Mouse (Mus musculus) urinary bladder, postnatal 10 days (tissue): ENCODE data around the gene Rpl38.

Experiments
- DNase-seq: peaks from one replicate; pipeline ENCODE4 v3.0.0; 2022; ENCODE audit warnings: low spot score

The Rpl38 gene

GRCm38 (mm10) chr11:114668301-114668710, at the start of gene Rpl38:
Rpl38 (plus strand) TSS chr11:114668524.
- DNase-seq = peak; percentile 67

GRCm38 (mm10) chr11:114618697-114619417, 49.5 kb upstream of the Rpl38 start:
- DNase-seq = no peak

- DNase-seq = no peak
These were observed 42.1 kb upstream of the Rpl38 start for GRCm38 (mm10) chr11:114626071-114626690.

GRCm38 (mm10) chr11:114627036-114627435, 41.3 kb upstream of the Rpl38 start:
- no peak for DNase-seq

DNA sequence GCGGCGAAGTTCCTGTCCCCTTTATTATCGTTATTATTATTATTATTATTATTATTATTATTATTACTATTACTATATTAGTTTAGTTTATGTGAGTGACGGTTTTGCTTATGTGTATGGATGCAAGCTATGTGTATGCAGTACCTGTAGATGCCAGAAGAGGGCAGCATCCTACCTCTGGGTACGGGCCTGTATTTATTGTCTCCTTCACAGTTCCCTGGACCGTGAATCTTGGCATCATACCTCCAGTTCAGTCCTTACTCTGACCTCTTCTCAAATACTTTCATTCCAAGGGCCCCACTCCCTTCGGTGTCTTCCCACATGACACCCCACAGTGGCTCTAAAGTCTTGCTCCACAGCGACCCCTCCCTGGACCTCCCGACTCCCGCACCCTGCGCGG, 40.3 kb upstream of the Rpl38 start:
- DNase-seq = no peak

- DNase-seq = no peak
These were observed 38.3 kb upstream of the Rpl38 start for GRCm38 (mm10) chr11:114630044-114630443.

DNA sequence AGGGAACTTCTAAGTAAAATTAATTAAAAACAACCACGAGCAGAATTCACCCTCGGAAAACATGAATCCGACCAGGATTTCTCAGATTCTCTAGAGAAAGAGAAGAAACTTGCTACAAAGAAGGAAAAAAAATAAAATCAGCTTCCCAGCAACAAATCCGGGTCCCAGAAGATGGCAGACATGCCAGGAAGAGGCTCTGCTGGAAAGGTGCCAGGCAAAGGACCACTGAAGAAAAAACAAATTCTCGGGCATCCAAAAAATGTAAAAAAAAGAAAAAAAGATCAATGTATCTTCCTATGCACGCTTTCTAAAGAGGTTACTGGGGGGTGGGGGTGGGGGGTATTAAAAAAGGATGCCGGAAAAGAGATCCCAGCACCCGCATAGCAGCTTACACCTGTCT, 36.1 kb upstream of the Rpl38 start:
- DNase-seq = no peak

DNA sequence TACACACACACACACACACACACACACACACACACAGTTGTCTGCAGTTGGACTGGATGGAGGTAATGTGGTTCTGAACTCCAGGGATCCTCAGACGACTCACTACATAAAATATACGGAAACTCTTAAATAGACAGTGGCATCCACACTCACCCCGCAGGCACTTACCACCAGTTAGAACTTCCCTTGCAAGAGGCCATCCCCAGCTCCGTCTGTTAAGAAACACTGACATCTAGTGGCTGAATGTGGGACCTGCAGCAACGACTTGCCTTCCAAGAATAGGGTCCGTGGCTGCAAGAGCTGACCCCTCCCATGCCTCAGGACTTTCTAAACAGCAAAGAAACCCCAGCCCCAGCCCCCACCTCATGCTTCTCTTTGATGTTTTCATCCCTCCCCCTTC, 32.0 kb upstream of the Rpl38 start:
- peak; percentile 32 for DNase-seq

DNA sequence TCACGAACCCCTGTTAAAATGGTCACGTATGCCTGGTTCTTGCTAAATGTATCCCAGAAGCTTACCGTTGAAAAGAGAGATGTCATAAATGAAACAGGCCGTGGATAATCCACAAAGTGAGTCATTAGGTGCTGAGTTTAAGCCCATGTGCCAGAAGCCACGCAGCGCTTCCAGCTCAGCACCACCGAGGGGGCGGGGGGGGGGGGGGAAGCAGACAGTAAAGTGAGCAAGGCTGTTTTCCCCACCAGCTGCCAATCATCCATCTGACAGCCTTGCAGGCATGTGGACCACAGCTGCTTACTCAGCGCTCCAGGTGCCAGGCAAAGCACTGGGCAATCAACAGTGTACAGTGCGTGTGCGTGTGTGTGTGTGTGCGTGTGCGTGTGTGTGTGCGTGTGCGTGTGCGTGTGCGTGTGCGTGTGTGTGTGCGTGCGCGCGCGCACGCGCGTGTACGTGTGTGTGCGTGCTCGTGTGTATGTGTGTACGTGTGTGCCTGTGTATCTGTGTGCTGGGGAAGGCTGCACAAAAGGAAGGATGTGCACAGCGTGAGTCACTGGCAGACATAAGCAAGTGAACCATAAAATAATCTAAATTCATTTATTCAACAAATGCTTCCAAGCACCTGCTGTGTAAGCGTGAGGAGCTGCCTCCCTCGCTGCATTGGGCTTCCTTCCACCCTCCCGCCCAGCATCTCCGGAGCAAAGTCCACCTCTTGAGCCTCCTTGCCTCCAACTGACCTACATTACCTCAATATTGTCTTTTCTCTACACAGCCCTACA, 31.4 kb upstream of the Rpl38 start:
- DNase-seq = no peak

- no peak for DNase-seq
These were observed 29.6 kb upstream of the Rpl38 start for GRCm38 (mm10) chr11:114638647-114639290.

- DNase-seq = no peak
These were observed 28.6 kb upstream of the Rpl38 start for GRCm38 (mm10) chr11:114639681-114640103.

- DNase-seq = no peak
These were observed 27.7 kb upstream of the Rpl38 start for GRCm38 (mm10) chr11:114640658-114641057.

DNA sequence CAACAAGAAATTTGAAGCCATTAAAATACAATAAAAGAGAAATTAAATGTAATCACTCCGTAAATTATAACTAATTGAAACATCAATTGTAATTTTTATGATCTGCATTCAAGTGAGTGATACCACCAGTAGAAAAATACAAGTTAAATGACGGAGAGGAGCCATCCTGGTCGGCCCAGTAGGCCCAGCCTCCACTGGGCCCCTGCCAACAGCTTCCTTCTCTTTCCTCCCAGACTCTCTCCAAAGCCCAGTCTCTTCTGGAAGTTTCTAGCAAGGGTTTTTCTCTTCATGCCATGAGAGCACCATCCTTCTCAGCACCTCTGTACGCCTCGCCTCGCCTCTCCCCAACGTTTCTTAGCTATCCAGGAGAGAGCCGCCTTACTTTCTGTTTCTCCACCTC, 27.2 kb upstream of the Rpl38 start:
- DNase-seq = no peak

GRCm38 (mm10) chr11:114642184-114642583, 26.1 kb upstream of the Rpl38 start:
- DNase-seq = no peak

GRCm38 (mm10) chr11:114642926-114643325, 25.4 kb upstream of the Rpl38 start:
- no peak for DNase-seq

DNA sequence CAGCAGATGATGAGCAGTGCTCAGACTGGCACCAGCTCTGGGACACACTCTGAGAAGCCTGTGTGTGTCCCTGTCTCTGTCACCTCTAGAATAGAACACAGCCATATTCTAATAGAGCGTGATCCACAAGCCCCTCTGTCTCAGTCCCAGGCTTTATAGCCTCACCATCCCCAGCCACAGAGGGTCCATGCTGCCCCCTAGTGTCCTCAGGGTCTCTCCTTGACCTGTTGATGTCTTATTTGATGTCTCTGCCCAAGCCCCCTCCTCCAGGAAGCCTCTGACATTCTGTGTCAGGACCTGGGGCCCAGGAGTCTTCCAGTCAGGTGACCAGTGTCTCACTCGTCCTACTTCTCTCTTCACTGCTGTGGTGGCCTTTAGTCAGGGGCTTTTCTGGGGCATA, 24.2 kb upstream of the Rpl38 start:
- DNase-seq = no peak

DNA sequence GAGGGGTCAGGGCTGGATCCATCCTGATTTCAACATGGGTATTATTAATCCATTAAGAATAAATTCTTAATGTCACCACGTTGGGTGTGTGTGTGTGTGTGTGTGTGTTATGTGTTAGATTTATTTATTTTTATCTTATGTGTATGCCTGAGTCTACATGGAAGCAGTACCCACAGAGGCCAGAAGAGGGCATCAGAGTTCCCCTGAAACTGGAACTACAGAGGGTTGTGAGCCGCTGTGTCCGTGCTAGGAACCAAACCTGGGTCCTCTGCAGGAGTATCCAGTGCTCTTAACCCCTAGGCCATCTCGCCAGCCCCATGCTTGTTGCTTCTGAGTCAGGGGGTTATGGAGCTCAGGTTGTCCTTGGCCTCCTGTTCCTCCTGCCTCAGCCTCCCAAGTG, 18.8 kb upstream of the Rpl38 start:
- no peak for DNase-seq

- no peak for DNase-seq
These were observed 15.8 kb upstream of the Rpl38 start for GRCm38 (mm10) chr11:114652531-114652930.

DNA sequence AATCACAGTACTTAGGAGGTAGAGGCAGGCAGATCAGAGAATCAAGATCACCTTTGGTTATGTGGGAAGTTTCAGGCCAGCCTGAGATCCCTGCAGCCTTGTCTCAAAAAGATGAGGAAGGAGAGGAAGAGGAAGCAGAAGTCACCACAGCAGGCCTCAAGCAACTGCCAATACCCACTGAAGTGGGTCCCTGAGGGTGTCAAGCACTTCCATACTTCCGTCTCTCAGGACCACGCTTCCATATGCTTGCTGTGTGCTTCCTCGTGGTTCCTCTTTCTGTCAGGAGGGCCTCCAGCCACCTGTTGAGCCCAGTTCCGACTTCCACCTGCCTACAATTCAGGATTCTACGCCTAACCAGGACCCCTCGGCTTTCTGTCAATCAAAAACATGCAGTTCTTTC, 14.7 kb upstream of the Rpl38 start:
- no peak for DNase-seq

GRCm38 (mm10) chr11:114654552-114654951, 13.8 kb upstream of the Rpl38 start:
- DNase-seq = no peak

- no peak for DNase-seq
These were observed 12.8 kb upstream of the Rpl38 start for GRCm38 (mm10) chr11:114655350-114656008.
